Comparison of ENCODE assay signal across 8 mouse cellular contexts in genomic region chr17:35914975-35915374, GRCm38 (mm10). TPM values are rescaled to one million over a fixed set of nuclear protein-coding genes. Genes with fewer than 3 reads are reported as not detected.
DNase-seq lines count a peak whose midpoint lies in the region; ATAC-seq and TF ChIP-seq lines count a peak whose summit lies in the region.

No protein-coding gene starts in this region.

- no peak for ATAC-seq in heart, embryonic 11.5 days (replicated peaks; ENCODE audit: insufficient number of reproducible peaks, low FRiP score, low TSS enrichment)
- no peak for ATAC-seq in liver, postnatal 0 days
- ATAC-seq in inflammation-experienced regulatory T-cells, adult 6 months: no peak

- TF ChIP-seq EP300 in liver, postnatal 0 days (IDR thresholded peaks at IDR 0.05; ENCODE audit: low read depth): no peak

- no peak overlapping the region; the same call in 1 of the 2 replicates for H3K9ac ChIP-seq in heart, embryonic 11.5 days (ENCODE audit: low read depth, low read length)
- H3K9ac ChIP-seq in liver, postnatal 0 days (replicated peaks): peak overlapping the region; percentile 94; the same call in 1 of the 2 replicates

- peaks cover 84% of the 10 kb centered on the region for H3K79me2 ChIP-seq in C2C12 (ENCODE audit: control insufficient read depth, insufficient read depth)

- no peak for DNase-seq in heart, adult 8-10 months (ENCODE audit: low spot score)
- no peak for DNase-seq in hindbrain, embryonic 10.5 days (ENCODE audit: low spot score)
- DNase-seq in liver, postnatal 0 days: no peak
- DNase-seq in right cerebral cortex, postnatal 25 days: no peak
- no peak for DNase-seq in adrenal gland, adult (ENCODE audit: inconsistent age in 2 of 2, low spot score in 1 of 2)

- H3K27me3 ChIP-seq in heart, embryonic 11.5 days (ENCODE audit: control insufficient read depth, insufficient read depth, low read length): no peaks in the 10 kb centered on the region
- H3K27me3 ChIP-seq in C2C12 (ENCODE audit: control insufficient read depth, insufficient read depth, insufficient read length): no peaks in the 10 kb centered on the region
- no peaks in the 10 kb centered on the region for H3K27me3 ChIP-seq in hindbrain, embryonic 10.5 days (ENCODE audit: insufficient read depth, poor library complexity, severe bottlenecking)
- no peaks in the 10 kb centered on the region for H3K27me3 ChIP-seq in liver, postnatal 0 days (ENCODE audit: insufficient read depth, low read length)

- no peaks in the 10 kb centered on the region for H3K36me3 ChIP-seq in heart, embryonic 11.5 days (ENCODE audit: control insufficient read depth, insufficient read depth, low read length)
- H3K36me3 ChIP-seq in C2C12 (ENCODE audit: control insufficient read depth, insufficient read depth): peaks cover 58% of the 10 kb centered on the region
- H3K36me3 ChIP-seq in hindbrain, embryonic 10.5 days: peaks cover 55% of the 10 kb centered on the region
- H3K36me3 ChIP-seq in liver, postnatal 0 days (replicated peaks; ENCODE audit: insufficient read depth, low read length): peaks cover 36% of the 10 kb centered on the region

- no peak for TF ChIP-seq CTCF in C2C12 (IDR thresholded peaks at IDR 0.05; ENCODE audit: control insufficient read depth, insufficient read depth, insufficient read length)
- TF ChIP-seq CTCF in liver, postnatal 0 days (IDR thresholded peaks at IDR 0.05; ENCODE audit: low read depth): peak; percentile 35

- peak overlapping the region; percentile 88 for H3K4me2 ChIP-seq in heart, embryonic 11.5 days
- H3K4me2 ChIP-seq in liver, postnatal 0 days (ENCODE audit: low read depth, low read length): peak overlapping the region; percentile 81

- 76% methylated on average over 6 of the region's 6 CpGs for WGBS in heart, embryonic 11.5 days (ENCODE audit: insufficient replicate concordance)
- WGBS in hindbrain, embryonic 10.5 days: 82% methylated on average over 6 of the region's 6 CpGs
- WGBS in liver, postnatal 0 days (ENCODE audit: insufficient replicate concordance): 57% methylated on average over 6 of the region's 6 CpGs

- no peak overlapping the region for H3K27ac ChIP-seq in heart, embryonic 11.5 days (ENCODE audit: low read depth, low read length)
- no peak overlapping the region for H3K27ac ChIP-seq in hindbrain, embryonic 10.5 days
- peak overlapping the region; percentile 95 for H3K27ac ChIP-seq in liver, postnatal 0 days (ENCODE audit: low read depth)

- peak overlapping the region; percentile 86 for H3K4me3 ChIP-seq in heart, embryonic 11.5 days (ENCODE audit: low read depth, low read length)
- H3K4me3 ChIP-seq in C2C12 (ENCODE audit: insufficient read depth, poor library complexity, severe bottlenecking): peak overlapping the region; percentile 74
- H3K4me3 ChIP-seq in hindbrain, embryonic 10.5 days: peak overlapping the region; percentile 85
- peak overlapping the region; percentile 63 for H3K4me3 ChIP-seq in liver, postnatal 0 days (ENCODE audit: low read depth, low read length)

- peaks cover 52% of the 10 kb centered on the region for H3K79me3 ChIP-seq in C2C12 (ENCODE audit: low read depth)

- no peak overlapping the region for H3ac ChIP-seq in C2C12 (ENCODE audit: control insufficient read depth, insufficient read length, low read depth)

- no peaks in the 10 kb centered on the region for H3K9me3 ChIP-seq in heart, embryonic 11.5 days (replicated peaks; ENCODE audit: control insufficient read depth, low read length)
- no peaks in the 10 kb centered on the region for H3K9me3 ChIP-seq in hindbrain, embryonic 10.5 days
- H3K9me3 ChIP-seq in liver, postnatal 0 days (ENCODE audit: low read length): no peaks in the 10 kb centered on the region

- peaks cover 10% of the 10 kb centered on the region for H3K4me1 ChIP-seq in heart, embryonic 11.5 days (ENCODE audit: control insufficient read depth, insufficient read depth, low read length)
- H3K4me1 ChIP-seq in hindbrain, embryonic 10.5 days (replicated peaks): peaks cover 18% of the 10 kb centered on the region
- peaks cover 11% of the 10 kb centered on the region for H3K4me1 ChIP-seq in liver, postnatal 0 days (ENCODE audit: insufficient read depth)

TF ChIP-seq in C2C12, 6 proteins besides CTCF, POLR2A, EP300 and RAD21:
- TF ChIP-seq MYOG (IDR thresholded peaks at IDR 0.05; ENCODE audit: control insufficient read depth, extremely low read depth, insufficient read length) (no peak), CEBPB (IDR thresholded peaks at IDR 0.05; ENCODE audit: low read depth) (no peak), USF1 (IDR thresholded peaks at IDR 0.05; ENCODE audit: low read depth) (no peak), MYOD1 (IDR thresholded peaks at IDR 0.05; ENCODE audit: control insufficient read depth, insufficient read length, low read depth) (no peak), FOSL1 (IDR thresholded peaks at IDR 0.05; ENCODE audit: insufficient read depth, low read length, poor library complexity, severe bottlenecking) (no peak), MAX (IDR thresholded peaks at IDR 0.05) (no peak)

RNA-seq across cellular contexts. Expression of gene Mrps18b, which starts 1.2 kb away (rescaled TPM):
- 77.7 and 83.9 TPM in 2 replicates for polyA plus RNA-seq in heart, embryonic 11.5 days (2014; fragmentation: Nextera tagmentation; extraction: Ambion mirVana)
- total RNA-seq in heart, adult 8-10 months (2022): 10 to 100 TPM; 56.1 to 73.8 (median 57.0) TPM
- 153 TPM for polyA plus RNA-seq in C2C12 (2012; fragmentation: generic; extraction: Trizol)
- 75.7 and 88.1 TPM in 2 replicates for polyA plus RNA-seq in hindbrain, embryonic 10.5 days (2016; fragmentation: Nextera tagmentation; extraction: Ambion mirVana)
- 81.2 and 82.4 TPM in 2 replicates for polyA plus RNA-seq in liver, postnatal 0 days (2015; fragmentation: Nextera tagmentation; extraction: Ambion mirVana)
- 10 to 100 TPM; 35.8 to 82.5 (median 75.5) TPM for polyA plus RNA-seq in inflammation-experienced regulatory T-cells, adult 6 months (2017; shearing (Covaris generic))

RNA-seq across cellular contexts. Expression of gene Ppp1r10, which starts 1.3 kb away (rescaled TPM):
- polyA plus RNA-seq in heart, embryonic 11.5 days (2014; fragmentation: Nextera tagmentation; extraction: Ambion mirVana): 26.9 and 27.2 TPM in 2 replicates
- total RNA-seq in heart, adult 8-10 months (2022): 10 to 100 TPM; 22.7 to 42.3 (median 25.8) TPM
- polyA plus RNA-seq in C2C12 (2012; fragmentation: generic; extraction: Trizol): 33.1 TPM
- 59.9 and 64.5 TPM in 2 replicates for polyA plus RNA-seq in hindbrain, embryonic 10.5 days (2016; fragmentation: Nextera tagmentation; extraction: Ambion mirVana)
- polyA plus RNA-seq in liver, postnatal 0 days (2015; fragmentation: Nextera tagmentation; extraction: Ambion mirVana): 10.0 and 15.9 TPM in 2 replicates
- 10 to 100 TPM; 49.4 to 63.1 (median 51.7) TPM for polyA plus RNA-seq in inflammation-experienced regulatory T-cells, adult 6 months (2017; shearing (Covaris generic))

RNA-seq across cellular contexts. Expression of gene Atat1, which starts 5.1 kb away (rescaled TPM):
- polyA plus RNA-seq in heart, embryonic 11.5 days (2014; fragmentation: Nextera tagmentation; extraction: Ambion mirVana): 64.0 and 65.4 TPM in 2 replicates
- total RNA-seq in heart, adult 8-10 months (2022): 1 to 10 TPM; 6.6 to 9.3 (median 8.3) TPM
- 13.1 TPM for polyA plus RNA-seq in C2C12 (2012; fragmentation: generic; extraction: Trizol)
- 136 and 227 TPM in 2 replicates for polyA plus RNA-seq in hindbrain, embryonic 10.5 days (2016; fragmentation: Nextera tagmentation; extraction: Ambion mirVana)
- 3.4 and 4.8 TPM in 2 replicates for polyA plus RNA-seq in liver, postnatal 0 days (2015; fragmentation: Nextera tagmentation; extraction: Ambion mirVana)
- 10 to 100 TPM in 2 of 3 experiments, 1 to 10 TPM in 1; 9.5 to 16.2 (median 10.5) TPM for polyA plus RNA-seq in inflammation-experienced regulatory T-cells, adult 6 months (2017; shearing (Covaris generic))

RNA-seq across cellular contexts. Expression of gene 2310061I04Rik, which starts 17.7 kb away (rescaled TPM):
- polyA plus RNA-seq in heart, embryonic 11.5 days (2014; fragmentation: Nextera tagmentation; extraction: Ambion mirVana): 22.2 and 26.7 TPM in 2 replicates
- total RNA-seq in heart, adult 8-10 months (2022): 100 to 1,000 TPM in 3 of 4 experiments, 10 to 100 TPM in 1; 85.5 to 115 (median 106) TPM
- 36.0 TPM for polyA plus RNA-seq in C2C12 (2012; fragmentation: generic; extraction: Trizol)
- 27.7 and 29.7 TPM in 2 replicates for polyA plus RNA-seq in hindbrain, embryonic 10.5 days (2016; fragmentation: Nextera tagmentation; extraction: Ambion mirVana)
- polyA plus RNA-seq in liver, postnatal 0 days (2015; fragmentation: Nextera tagmentation; extraction: Ambion mirVana): 15.6 and 16.9 TPM in 2 replicates
- 10 to 100 TPM; 15.3 to 21.6 (median 15.4) TPM for polyA plus RNA-seq in inflammation-experienced regulatory T-cells, adult 6 months (2017; shearing (Covaris generic))

RNA-seq across cellular contexts. Expression of gene Dhx16, which starts 35.4 kb away (rescaled TPM):
- polyA plus RNA-seq in heart, embryonic 11.5 days (2014; fragmentation: Nextera tagmentation; extraction: Ambion mirVana): 23.8 and 25.9 TPM in 2 replicates
- total RNA-seq in heart, adult 8-10 months (2022): 10 to 100 TPM; 18.7 to 20.8 (median 20.1) TPM
- polyA plus RNA-seq in C2C12 (2012; fragmentation: generic; extraction: Trizol): 42.4 TPM
- polyA plus RNA-seq in hindbrain, embryonic 10.5 days (2016; fragmentation: Nextera tagmentation; extraction: Ambion mirVana): 53.0 and 58.9 TPM in 2 replicates
- polyA plus RNA-seq in liver, postnatal 0 days (2015; fragmentation: Nextera tagmentation; extraction: Ambion mirVana): 14.3 and 15.6 TPM in 2 replicates
- 10 to 100 TPM; 17.4 to 36.1 (median 19.5) TPM for polyA plus RNA-seq in inflammation-experienced regulatory T-cells, adult 6 months (2017; shearing (Covaris generic))
